Mouse (Mus musculus) right cerebral cortex, postnatal 36 days (tissue): Measurements from ENCODE around the gene Vmn1r15.

Experiments
- DNase-seq, 2 experiments: peaks; one replicate each; pipeline ENCODE4 v3.0.0; 2022; ENCODE audit warnings: low spot score in 2 of 2, mixed read lengths in 1 of 2

Gene Vmn1r15

GRCm38 (mm10) chr6:57257652-57258051 is at the start of gene Vmn1r15:
Vmn1r15 (plus strand) TSS chr6:57257952.
- no peak for DNase-seq

- no peak for DNase-seq
These were observed 26.4 kb upstream of the Vmn1r15 start, which contains the start of gene Vmn1r14 for GRCm38 (mm10) chr6:57231386-57231785. Vmn1r14 (plus strand) TSS chr6:57231686.

GRCm38 (mm10) chr6:57260990-57261389 is 3.2 kb downstream of the Vmn1r15 start:
- no peak for DNase-seq

- no peak for DNase-seq
These were observed 14.1 kb downstream of the Vmn1r15 start for GRCm38 (mm10) chr6:57271881-57272280.

- no peak for DNase-seq
These were observed 14.8 kb downstream of the Vmn1r15 start for GRCm38 (mm10) chr6:57272517-57272916.

GRCm38 (mm10) chr6:57278952-57279351 is 21.2 kb downstream of the Vmn1r15 start:
- DNase-seq, result no peak
